Mouse (Mus musculus) forebrain, postnatal 0 days (tissue): ENCODE measurements around the gene Atp9a. TPM values are rescaled to one million over a fixed set of nuclear protein-coding genes. Genes with fewer than 3 reads are reported as not detected.

ENCODE experiments used
- ATAC-seq: fragments of 200-750 bp; cut with Nextera tagmentation; 2 replicates; pipeline ENCODE4 v1.8.0; 2017; ENCODE audit warnings: mild to moderate bottlenecking, moderate library complexity
- DNase-seq: peaks from one replicate; pipeline ENCODE4 v3.0.0-alpha.2; 2015
- H3K27ac ChIP-seq: fragments of 300-500 bp; sonication (generic); 2 replicates; pipeline ENCODE4 v1.5.1; 2014; ENCODE audit warnings: low read depth, mild to moderate bottlenecking, antibody characterized with exemption, low read length, moderate library complexity, mixed read lengths
- H3K27me3 ChIP-seq: fragments of 300-500 bp; sonication (generic); 2 replicates; pipeline ENCODE4 v1.6.1; 2014; ENCODE audit warnings: mild to moderate bottlenecking, low read length, mixed read lengths; ENCODE audit not compliant: insufficient read depth
- H3K36me3 ChIP-seq: fragments of 300-500 bp; sonication (generic); 2 replicates; pipeline ENCODE4 v1.6.1; 2014; ENCODE audit warnings: mild to moderate bottlenecking, moderate library complexity; ENCODE audit not compliant: insufficient read depth
- H3K4me1 ChIP-seq: fragments of 300-500 bp; sonication (generic); 2 replicates; pipeline ENCODE4 v1.6.1; 2014; ENCODE audit warnings: antibody characterized with exemption; ENCODE audit not compliant: insufficient read depth
- H3K4me2 ChIP-seq: fragments of 300-500 bp; sonication (generic); 2 replicates; pipeline ENCODE4 v1.6.1; 2014; ENCODE audit warnings: low read depth, mild to moderate bottlenecking, moderate library complexity
- H3K4me3 ChIP-seq: fragments of 300-500 bp; sonication (generic); 2 replicates; pipeline ENCODE4 v1.5.1; 2014; ENCODE audit warnings: low read depth, low read length, mixed read lengths
- H3K9ac ChIP-seq: fragments of 300-500 bp; sonication (generic); 2 replicates; pipeline ENCODE4 v1.6.1; 2014; ENCODE audit warnings: mild to moderate bottlenecking
- H3K9me3 ChIP-seq: fragments of 300-500 bp; sonication (generic); 2 replicates; pipeline ENCODE4 v1.6.1; 2016; ENCODE audit warnings: low read length
- CTCF ChIP-seq: sonication (generic); IDR thresholded peaks from 2 replicates; pipeline ENCODE4 v1.5.1; 2016; ENCODE audit warnings: antibody characterized with exemption, control low read depth, low read depth
- WGBS: fragments of 180-500 bp; shearing (Covaris S2); extraction: QIAGEN DNeasy Blood & Tissue Kit; methylation state at CpG from one replicate; pipeline ENCODE4 v1.1.7; 2014; 5-methylcytosine and 5-hydroxymethylcytosine counted together
- polyA plus RNA-seq: library from polyadenylated mRNA; unstranded; fragments of >200 nt; fragmentation: Nextera tagmentation; extraction: Ambion mirVana; gene quantifications from 2 replicates; pipeline ENCODE4 v1.2.1, GENCODE M21; 2015
- total RNA-seq: library from RNA; depleted of rRNA; stranded (reverse); fragments of >200 nt; gene quantifications from 2 replicates; pipeline ENCODE4 v1.2.3, GENCODE M21; 2014

Gene Atp9a
- total and polyA plus RNA-seq, 2 experiments from 2014 or later, result 143 to 497 TPM

DNA sequence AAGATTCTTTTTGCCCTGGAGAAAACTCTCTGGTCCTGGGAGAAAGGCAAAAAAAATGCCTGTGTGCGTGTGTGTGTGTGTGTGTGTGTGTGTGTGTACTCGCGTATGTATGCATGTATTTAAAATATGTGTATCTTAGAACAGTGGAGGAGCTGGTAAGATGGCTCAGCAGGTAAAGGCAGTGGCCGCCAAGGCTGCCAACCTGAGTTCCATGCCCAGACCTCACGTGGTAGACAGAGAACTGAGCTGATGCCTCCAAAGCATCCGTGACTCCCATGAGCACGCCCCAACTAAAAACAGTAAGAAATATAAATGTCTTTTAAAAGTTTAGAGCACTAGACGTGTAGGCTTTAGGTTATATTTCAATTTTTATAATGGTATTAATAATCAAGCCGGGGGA, 70.5 kb downstream of the Atp9a start:
- Histone ChIP-seq H3K4me2 (no peak overlapping the region), H3K27me3 (no peaks in the 10 kb centered on the region), H3K9me3 (no peaks in the 10 kb centered on the region), H3K27ac (no peak overlapping the region), H3K4me3 (no peak overlapping the region), H3K36me3 (peaks cover 64% of the 10 kb centered on the region), H3K9ac (no peak overlapping the region), H3K4me1 (no peaks in the 10 kb centered on the region)
- ATAC-seq, result no peak
- DNase-seq, result no peak
- WGBS, result 90% methylated on average over 9 of the region's 9 CpGs
- TF ChIP-seq CTCF, result no peak

DNA sequence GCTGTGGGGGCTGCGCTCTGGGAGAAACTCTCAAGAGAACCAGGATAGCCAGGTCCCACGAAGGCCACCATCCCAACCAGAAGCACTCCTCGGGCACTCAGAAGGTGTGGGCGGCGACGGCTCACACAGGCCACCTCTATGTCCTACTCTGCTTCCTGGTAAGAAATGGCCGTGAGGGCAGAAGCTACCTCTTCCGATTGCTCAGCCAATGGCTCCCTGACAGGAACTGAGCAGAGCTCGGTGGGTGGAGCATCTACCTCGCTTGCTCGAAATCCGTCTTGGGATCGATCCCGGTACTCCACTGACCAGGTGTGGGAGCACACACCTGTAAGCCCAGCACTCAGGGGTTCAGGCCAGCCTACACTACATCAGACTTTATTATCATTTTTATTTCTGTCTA, 72.0 kb downstream of the Atp9a start:
- H3K4me1 ChIP-seq, result no peaks in the 10 kb centered on the region
- WGBS, result 93% methylated on average over 14 of the region's 14 CpGs
- no peak overlapping the region for H3K27ac ChIP-seq
- peaks cover 63% of the 10 kb centered on the region for H3K36me3 ChIP-seq
- ATAC-seq (no peak), DNase-seq (no peak)
- H3K9me3 ChIP-seq, result no peaks in the 10 kb centered on the region
- H3K27me3 ChIP-seq, result no peaks in the 10 kb centered on the region
- no peak overlapping the region for H3K4me3 ChIP-seq
- no peak overlapping the region for H3K4me2 ChIP-seq
- H3K9ac ChIP-seq, result no peak overlapping the region
- no peak for TF ChIP-seq CTCF

DNA sequence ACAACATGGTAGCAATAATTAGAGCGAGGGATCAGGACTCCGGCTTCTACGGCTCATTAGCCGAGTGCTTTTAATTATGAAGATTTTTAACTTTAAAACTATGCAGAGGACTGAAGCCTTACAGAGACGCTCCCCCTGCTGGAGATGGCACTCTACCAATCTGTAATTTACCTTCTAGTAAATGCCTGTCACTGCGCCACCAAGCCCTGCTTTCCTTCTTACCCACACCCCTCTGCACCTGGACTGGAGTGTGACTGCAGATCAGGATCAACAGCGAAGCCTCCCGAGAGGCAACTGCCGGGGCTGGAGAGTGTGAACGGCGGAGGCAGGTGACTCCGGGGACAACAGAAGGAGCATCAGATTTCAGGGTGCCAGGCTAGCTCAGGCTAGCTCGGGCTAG, 72.4 kb downstream of the Atp9a start:
- peaks cover 59% of the 10 kb centered on the region for H3K36me3 ChIP-seq
- no peak overlapping the region for H3K4me2 ChIP-seq
- H3K27me3 ChIP-seq, result no peaks in the 10 kb centered on the region
- peak; percentile 46; the same call in 1 of the 2 replicates for TF ChIP-seq CTCF
- H3K4me1 ChIP-seq, result no peaks in the 10 kb centered on the region
- 65% methylated on average over 13 of the region's 13 CpGs for WGBS
- no peak for ATAC-seq
- H3K9ac ChIP-seq, result no peak overlapping the region
- no peaks in the 10 kb centered on the region for H3K9me3 ChIP-seq
- DNase-seq, result peak; percentile 29
- H3K4me3 ChIP-seq, result no peak overlapping the region
- no peak overlapping the region for H3K27ac ChIP-seq

DNA sequence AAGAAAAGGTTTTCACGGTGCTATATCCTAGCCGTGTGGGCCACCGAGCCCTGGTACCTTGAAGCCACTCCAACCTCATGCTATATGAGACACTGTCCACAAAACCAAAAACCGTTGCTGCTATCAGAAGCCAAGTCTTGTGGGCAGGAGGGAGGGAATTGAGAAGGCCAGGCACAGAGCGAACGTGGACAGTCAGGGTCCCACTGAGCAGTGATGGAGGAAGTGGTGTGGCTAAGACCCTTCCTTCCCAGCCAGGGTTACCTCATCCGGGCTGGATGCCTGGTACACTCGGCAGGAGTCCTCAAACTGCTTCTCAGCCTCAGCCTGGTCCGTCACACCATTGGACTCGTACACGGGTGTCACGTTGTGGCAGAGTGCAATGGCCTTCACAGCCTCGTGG, 74.5 kb downstream of the Atp9a start:
- ATAC-seq, result no peak
- H3K27ac ChIP-seq, result no peak overlapping the region
- no peaks in the 10 kb centered on the region for H3K4me1 ChIP-seq
- 85% methylated on average over 13 of the region's 13 CpGs for WGBS
- no peak for TF ChIP-seq CTCF
- H3K4me3 ChIP-seq, result no peak overlapping the region
- H3K9ac ChIP-seq, result no peak overlapping the region
- H3K36me3 ChIP-seq, result peaks cover 48% of the 10 kb centered on the region
- no peak overlapping the region for H3K4me2 ChIP-seq
- DNase-seq, result no peak
- H3K9me3 ChIP-seq, result no peaks in the 10 kb centered on the region
- H3K27me3 ChIP-seq, result no peaks in the 10 kb centered on the region

DNA sequence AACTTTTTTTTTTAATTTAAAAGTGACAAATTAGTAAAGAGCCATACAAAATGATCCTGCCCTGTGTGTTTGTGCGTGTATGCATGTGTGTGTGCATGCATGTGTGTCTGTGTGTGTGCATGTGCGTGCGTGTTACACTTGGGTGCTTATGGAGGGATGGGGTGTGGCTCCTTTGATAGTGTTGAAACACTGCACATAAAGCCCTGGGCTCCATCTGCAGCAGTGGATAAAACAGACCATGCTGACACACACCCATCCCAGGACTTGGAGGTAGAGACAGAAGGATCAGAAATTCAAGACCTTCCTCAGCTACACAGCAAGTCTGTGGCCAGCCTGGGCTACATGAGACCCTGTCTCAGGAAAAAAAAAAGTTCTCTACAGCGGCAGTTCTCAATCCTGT, 76.5 kb downstream of the Atp9a start:
- no peak overlapping the region for H3K4me3 ChIP-seq
- no peaks in the 10 kb centered on the region for H3K27me3 ChIP-seq
- 92% methylated on average over 4 of the region's 4 CpGs for WGBS
- no peak overlapping the region for H3K27ac ChIP-seq
- no peaks in the 10 kb centered on the region for H3K4me1 ChIP-seq
- no peak for TF ChIP-seq CTCF
- H3K36me3 ChIP-seq, result peaks cover 41% of the 10 kb centered on the region
- H3K4me2 ChIP-seq, result no peak overlapping the region
- no peaks in the 10 kb centered on the region for H3K9me3 ChIP-seq
- ATAC-seq (no peak), DNase-seq (no peak)
- no peak overlapping the region for H3K9ac ChIP-seq

DNA sequence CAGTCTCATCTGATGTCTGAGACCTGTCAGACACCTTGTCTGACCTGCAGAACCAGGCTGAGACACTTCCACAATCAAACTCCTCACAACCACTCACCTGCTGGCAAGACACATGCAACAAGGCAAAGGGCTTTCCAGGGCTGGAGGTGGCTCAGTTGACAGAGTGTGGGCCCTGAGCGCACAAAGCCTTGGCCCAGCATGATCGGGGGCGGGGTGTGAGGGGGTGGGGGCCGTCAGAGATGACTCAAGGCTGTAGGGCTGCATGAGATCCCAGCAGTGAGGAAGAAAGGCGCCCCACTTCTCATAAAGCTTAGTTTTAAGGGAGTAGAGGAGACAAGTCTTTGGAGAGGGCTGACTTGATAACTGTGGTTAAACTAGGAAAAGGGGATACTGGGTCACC, 78.5 kb downstream of the Atp9a start:
- no peak overlapping the region for H3K4me3 ChIP-seq
- no peaks in the 10 kb centered on the region for H3K9me3 ChIP-seq
- DNase-seq (no peak), ATAC-seq (no peak)
- TF ChIP-seq CTCF, result no peak
- no peak overlapping the region for H3K9ac ChIP-seq
- WGBS, result 66% methylated on average over 5 of the region's 5 CpGs
- no peak overlapping the region for H3K27ac ChIP-seq
- no peaks in the 10 kb centered on the region for H3K27me3 ChIP-seq
- no peaks in the 10 kb centered on the region for H3K4me1 ChIP-seq
- H3K4me2 ChIP-seq, result no peak overlapping the region
- peaks cover 49% of the 10 kb centered on the region for H3K36me3 ChIP-seq

- no peaks in the 10 kb centered on the region for H3K27me3 ChIP-seq
- H3K9me3 ChIP-seq, result no peaks in the 10 kb centered on the region
- DNase-seq, result no peak
- no peak for ATAC-seq
- TF ChIP-seq CTCF, result no peak
- H3K9ac ChIP-seq, result no peak overlapping the region
- WGBS, result 68% methylated on average over 7 of the region's 7 CpGs
- H3K4me3 ChIP-seq, result no peak overlapping the region
- peaks cover 54% of the 10 kb centered on the region for H3K36me3 ChIP-seq
- no peak overlapping the region for H3K27ac ChIP-seq
- H3K4me2 ChIP-seq, result no peak overlapping the region
- H3K4me1 ChIP-seq, result no peaks in the 10 kb centered on the region
These were observed 79.0 kb downstream of the Atp9a start for GRCm38 (mm10) chr2:168663216-168663615.

GRCm38 (mm10) chr2:168661802-168662201, 80.4 kb downstream of the Atp9a start:
- no peaks in the 10 kb centered on the region for H3K27me3 ChIP-seq
- no peak overlapping the region for H3K4me3 ChIP-seq
- DNase-seq (no peak), ATAC-seq (no peak)
- no peaks in the 10 kb centered on the region for H3K9me3 ChIP-seq
- H3K4me2 ChIP-seq, result no peak overlapping the region
- 0 out of 2 replicates have a peak, but pooled peaks have one; percentile 11 for TF ChIP-seq CTCF
- no peak overlapping the region for H3K9ac ChIP-seq
- H3K36me3 ChIP-seq, result peaks cover 49% of the 10 kb centered on the region
- no peak overlapping the region for H3K27ac ChIP-seq
- H3K4me1 ChIP-seq, result no peaks in the 10 kb centered on the region
- WGBS, result 70% methylated on average over 15 of the region's 15 CpGs
